18 mouse cellular contexts compared by ENCODE assay signal in the genomic region with DNA sequence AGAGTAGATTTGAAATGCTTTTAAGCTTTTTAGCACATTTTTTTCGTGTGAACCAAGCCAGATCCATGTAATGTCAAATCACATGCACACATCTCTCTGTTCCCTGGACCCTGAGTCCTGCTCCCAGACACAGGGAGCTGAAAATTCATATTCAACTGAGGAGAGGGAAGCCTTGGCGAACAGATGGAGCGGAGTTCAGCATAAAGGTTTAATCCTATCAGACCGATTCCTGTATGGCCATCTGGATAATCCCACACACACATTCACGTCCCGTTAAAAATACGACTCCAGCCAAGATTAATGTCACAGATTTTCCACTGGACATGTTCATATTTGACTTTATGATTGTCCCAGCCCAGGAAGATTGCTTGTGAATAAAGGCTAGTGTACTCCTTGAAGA.
DNase-seq lines count a peak whose midpoint lies in the region; ATAC-seq and TF ChIP-seq lines count a peak whose summit lies in the region.
"Had no signal": no experiment of that assay in that cellular context is flagged by ENCODE, and none has a peak within 500 bp of the region (broad histone marks: within the 10 kb centered on the region; RNA-seq: fewer than 3 reads in every experiment).

No protein-coding gene starts in this region.

- no peak overlapping the region; the same call in 1 of the 2 replicates for H3K9ac ChIP-seq in forebrain, embryonic 14.5 days (ENCODE audit: low read length)
- H3K9ac ChIP-seq in midbrain, embryonic 11.5 days (ENCODE audit: low read length): no peak overlapping the region; the same call in 1 of the 2 replicates
- no peak overlapping the region for H3K9ac ChIP-seq in lung, postnatal 0 days (replicated peaks; ENCODE audit: low read depth)
- H3K9ac ChIP-seq: stomach, embryonic 15.5 days had no signal

- no peaks in the 10 kb centered on the region for H3K9me3 ChIP-seq in forebrain, embryonic 14.5 days (replicated peaks; ENCODE audit: control insufficient read depth, low read length)
- no peaks in the 10 kb centered on the region for H3K9me3 ChIP-seq in midbrain, embryonic 11.5 days (ENCODE audit: control insufficient read depth, low read length)
- H3K9me3 ChIP-seq in lung, postnatal 0 days (ENCODE audit: low read length): no peaks in the 10 kb centered on the region
- H3K9me3 ChIP-seq: stomach, embryonic 15.5 days had no signal

- 17% methylated on average over 7 of the region's 7 CpGs for WGBS in forebrain, embryonic 14.5 days
- 26% methylated on average over 7 of the region's 7 CpGs for WGBS in midbrain, embryonic 11.5 days
- 74% methylated on average over 7 of the region's 7 CpGs for WGBS in lung, postnatal 0 days

- H3K27me3 ChIP-seq in forebrain, embryonic 14.5 days (replicated peaks; ENCODE audit: control insufficient read depth, insufficient read depth, low read length): no peaks in the 10 kb centered on the region
- H3K27me3 ChIP-seq in midbrain, embryonic 11.5 days (ENCODE audit: control insufficient read depth, insufficient read depth, low read length): no peaks in the 10 kb centered on the region
- H3K27me3 ChIP-seq in lung, postnatal 0 days (replicated peaks; ENCODE audit: insufficient read depth, low read length): no peaks in the 10 kb centered on the region
- H3K27me3 ChIP-seq: stomach, embryonic 15.5 days had no signal

- peak overlapping the region; percentile 28 for H3K4me2 ChIP-seq in forebrain, embryonic 14.5 days (ENCODE audit: low read length)
- peak overlapping the region; percentile 23; the same call in 1 of the 2 replicates for H3K4me2 ChIP-seq in midbrain, embryonic 11.5 days
- H3K4me2 ChIP-seq in lung, postnatal 0 days (replicated peaks; ENCODE audit: low read depth, low read length): no peak overlapping the region
- H3K4me2 ChIP-seq: heart, embryonic 11.5 days; liver, embryonic 11.5 days; stomach, embryonic 15.5 days had no signal

- no peaks in the 10 kb centered on the region for H3K36me3 ChIP-seq in forebrain, embryonic 14.5 days (ENCODE audit: control insufficient read depth, insufficient read depth, low read length)
- no peaks in the 10 kb centered on the region for H3K36me3 ChIP-seq in midbrain, embryonic 11.5 days (ENCODE audit: control insufficient read depth, insufficient read depth, low read length)
- no peaks in the 10 kb centered on the region for H3K36me3 ChIP-seq in lung, postnatal 0 days (ENCODE audit: insufficient read depth, low read length)
- H3K36me3 ChIP-seq: stomach, embryonic 15.5 days had no signal

- peak; percentile 21 for DNase-seq in heart, adult 11 months
- no peak for DNase-seq in heart, adult 9 months (ENCODE audit: low spot score in 2 of 2)
- DNase-seq in forebrain, embryonic 14.5 days (ENCODE audit: low spot score): peak; percentile 52
- DNase-seq in midbrain, embryonic 11.5 days (ENCODE audit: low spot score, missing footprints): peak; percentile 91
- DNase-seq in retina, adult 2 months (ENCODE audit: low read depth, low spot score): peak; percentile 30
- no peak for DNase-seq in lung, postnatal 0 days (ENCODE audit: low spot score)
- DNase-seq in Muller cell, postnatal 12 days (ENCODE audit: inconsistent ontology term): no peak
- no peak for DNase-seq in urinary bladder, postnatal 36 days (ENCODE audit: low spot score in 2 of 2)
- DNase-seq: gastrocnemius, postnatal 10 days; heart, postnatal 4 days; kidney, adult 2 months; kidney, postnatal 4 days; lung, postnatal 14 days; thymus, postnatal 25 days had no signal

- no peak for TF ChIP-seq EP300 in lung, postnatal 0 days (IDR thresholded peaks at IDR 0.05)

- peak; percentile 48 for ATAC-seq in forebrain, embryonic 14.5 days
- peak; percentile 77 for ATAC-seq in midbrain, embryonic 11.5 days (ENCODE audit: low FRiP score)
- ATAC-seq in lung, postnatal 0 days: no peak

- peak overlapping the region; percentile 52; the same call in 1 of the 2 replicates for H3K27ac ChIP-seq in forebrain, embryonic 14.5 days (ENCODE audit: low read depth, low read length)
- H3K27ac ChIP-seq in midbrain, embryonic 11.5 days (ENCODE audit: low read depth, low read length): peak overlapping the region; percentile 65
- no peak overlapping the region for H3K27ac ChIP-seq in lung, postnatal 0 days (ENCODE audit: low read length)
- H3K27ac ChIP-seq: stomach, embryonic 15.5 days had no signal

- TF ChIP-seq CTCF in lung, postnatal 0 days (IDR thresholded peaks at IDR 0.05): no peak

- no peak overlapping the region for H3K4me3 ChIP-seq in forebrain, embryonic 14.5 days (ENCODE audit: low read depth, low read length)
- no peak overlapping the region for H3K4me3 ChIP-seq in midbrain, embryonic 11.5 days (ENCODE audit: low read depth, low read length)
- no peak overlapping the region for H3K4me3 ChIP-seq in lung, postnatal 0 days (ENCODE audit: low read depth, low read length)
- H3K4me3 ChIP-seq: erythroblast, embryonic 14.5 days; stomach, embryonic 15.5 days had no signal

- peaks cover 31% of the 10 kb centered on the region for H3K4me1 ChIP-seq in forebrain, embryonic 14.5 days (ENCODE audit: control insufficient read depth, insufficient read depth, low read length)
- peaks cover 35% of the 10 kb centered on the region for H3K4me1 ChIP-seq in midbrain, embryonic 11.5 days (ENCODE audit: control insufficient read depth, insufficient read depth, low read length)
- H3K4me1 ChIP-seq in lung, postnatal 0 days (ENCODE audit: insufficient read depth, low read depth, low read length): no peaks in the 10 kb centered on the region
- H3K4me1 ChIP-seq: stomach, embryonic 15.5 days had no signal

Comparison
In these comparisons a context has a peak if more than half of its experiments do, and no peak if none do; other contexts are left out.
1. DNase-seq: peak in heart, adult 11 months (single experiment), forebrain, embryonic 14.5 days (single experiment), midbrain, embryonic 11.5 days (single experiment) and retina, adult 2 months (single experiment); none in heart, adult 9 months (0 of 2), lung, postnatal 0 days (single experiment), Muller cell, postnatal 12 days (single experiment) and urinary bladder, postnatal 36 days (0 of 2).